Mouse (Mus musculus) mesoderm, embryonic 11.5 days (tissue): ENCODE results near the gene Ankrd34a.
A peak's percentile ranks its signal among the peaks of the same experiment; 100 is the strongest.

Experiments
- DNase-seq: peaks from one replicate; pipeline ENCODE4 v3.0.0-alpha.2; 2012; ENCODE audit warnings: low read depth, low spot score

Gene Ankrd34a

GRCm38 (mm10) chr3:96563267-96563666 lies 33.2 kb upstream of the Ankrd34a start:
- DNase-seq: no peak

GRCm38 (mm10) chr3:96563911-96564632 lies 32.4 kb upstream of the Ankrd34a start:
- no peak for DNase-seq

GRCm38 (mm10) chr3:96564633-96565032 lies 31.8 kb upstream of the Ankrd34a start:
- no peak for DNase-seq

- DNase-seq: no peak
Observed at GRCm38 (mm10) chr3:96565105-96565504, 31.3 kb upstream of the Ankrd34a start.

- DNase-seq: no peak
Observed at GRCm38 (mm10) chr3:96566661-96567450, 29.6 kb upstream of the Ankrd34a start.

GRCm38 (mm10) chr3:96568605-96569004 lies 27.8 kb upstream of the Ankrd34a start:
- DNase-seq: no peak

- no peak for DNase-seq
Observed at GRCm38 (mm10) chr3:96569506-96569905, 26.9 kb upstream of the Ankrd34a start.

- DNase-seq: no peak
Observed at GRCm38 (mm10) chr3:96569966-96570605, 26.4 kb upstream of the Ankrd34a start.

GRCm38 (mm10) chr3:96570643-96571042 lies 25.8 kb upstream of the Ankrd34a start:
- no peak for DNase-seq

- DNase-seq: no peak
Observed at GRCm38 (mm10) chr3:96571336-96571735, 25.1 kb upstream of the Ankrd34a start.

GRCm38 (mm10) chr3:96571896-96572698 lies 24.3 kb upstream of the Ankrd34a start:
- DNase-seq: no peak

- no peak for DNase-seq
Observed at GRCm38 (mm10) chr3:96573611-96574511, 22.6 kb upstream of the Ankrd34a start.

GRCm38 (mm10) chr3:96575272-96575984 lies 21.0 kb upstream of the Ankrd34a start:
- DNase-seq: no peak

- peak; percentile 67 for DNase-seq
Observed at GRCm38 (mm10) chr3:96576005-96576658, 20.3 kb upstream of the Ankrd34a start.

- DNase-seq: peak; percentile 94
Observed at GRCm38 (mm10) chr3:96576690-96577541, 19.5 kb upstream of the Ankrd34a start, which contains the start of gene Gm16253. TSS of gene Gm16253 (plus strand) at chr3:96576984.

GRCm38 (mm10) chr3:96577566-96577965 lies 18.9 kb upstream of the Ankrd34a start:
- DNase-seq: no peak

- no peak for DNase-seq
Observed at GRCm38 (mm10) chr3:96578561-96579238, 17.7 kb upstream of the Ankrd34a start.

GRCm38 (mm10) chr3:96579239-96579750 lies 17.1 kb upstream of the Ankrd34a start:
- DNase-seq: no peak
